Mouse (Mus musculus) inflammation-experienced regulatory T-cells, adult 16 weeks (primary cell): ENCODE data around the gene Ccdc71. TPM values are rescaled to one million over a fixed set of nuclear protein-coding genes. Genes with fewer than 3 reads are reported as not detected.

Experiments
- polyA plus RNA-seq: library from polyadenylated mRNA; unstranded; fragments of 100-300 nt; shearing (Covaris generic); gene quantifications from one replicate; pipeline ENCODE4 v1.2.1, GENCODE M21; 2017

Gene Ccdc71
- polyA plus RNA-seq: 56.3 TPM

GRCm38 (mm10) chr9:108460319-108461178, at the start of gene Ccdc71:
TSS of gene Ccdc71 (plus strand) at chr9:108460527.

GRCm38 (mm10) chr9:108428384-108428783, 31.9 kb upstream of the Ccdc71 start, which contains the start of gene Ccdc36:
TSS of gene Ccdc36 (minus strand) at chr9:108428484.

GRCm38 (mm10) chr9:108436182-108436581, 24.1 kb upstream of the Ccdc71 start, which contains the start of gene BC048562:
TSS of gene BC048562 (plus strand) at chr9:108436482.

GRCm38 (mm10) chr9:108461181-108461631, 879 bp downstream of the Ccdc71 start, which contains the start of gene Klhdc8b:
TSS of gene Klhdc8b (minus strand) at chr9:108461581.

GRCm38 (mm10) chr9:108479721-108480351, 19.5 kb downstream of the Ccdc71 start, which contains the start of gene Lamb2:
TSS of gene Lamb2 (plus strand) at chr9:108479736.

GRCm38 (mm10) chr9:108490559-108491285, 30.4 kb downstream of the Ccdc71 start, which contains the start of gene Usp19:
TSS of gene Usp19 (plus strand) at chr9:108490602.

GRCm38 (mm10) chr9:108507619-108508434, 47.5 kb downstream of the Ccdc71 start, which contains the start of gene Qars:
TSS of gene Qars (plus strand) at chr9:108507706.

Other genes starting within 250 kb of the Ccdc71 start
- 9.2 TPM for gene Dag1, start 196.6 kb upstream of the Ccdc71 start, polyA plus RNA-seq
- gene Nicn1, start 170.1 kb upstream of the Ccdc71 start, polyA plus RNA-seq: 3.9 TPM
- 0.63 TPM for gene Amt, start 163.7 kb upstream of the Ccdc71 start, polyA plus RNA-seq
- 397 TPM for gene Rhoa, start 154.4 kb upstream of the Ccdc71 start, polyA plus RNA-seq
- gene Tcta, start 154.4 kb upstream of the Ccdc71 start, polyA plus RNA-seq: 18.0 TPM
- gene Gpx1, start 121.6 kb upstream of the Ccdc71 start, polyA plus RNA-seq: 707 TPM
- gene Usp4, start 112.7 kb upstream of the Ccdc71 start, polyA plus RNA-seq: 171 TPM
- 2.0 TPM for gene 1700102P08Rik, start 67.7 kb upstream of the Ccdc71 start, polyA plus RNA-seq
- gene Ccdc36, start 32.0 kb upstream of the Ccdc71 start, polyA plus RNA-seq: not detected
- gene BC048562, start 24.0 kb upstream of the Ccdc71 start, polyA plus RNA-seq: not detected
- 5.8 TPM for gene Klhdc8b, start 1.1 kb downstream of the Ccdc71 start, polyA plus RNA-seq
- 0.44 TPM for gene Lamb2, start 19.2 kb downstream of the Ccdc71 start, polyA plus RNA-seq
- 185 TPM for gene Usp19, start 30.1 kb downstream of the Ccdc71 start, polyA plus RNA-seq
- gene Qars, start 47.2 kb downstream of the Ccdc71 start, polyA plus RNA-seq: 106 TPM
- gene Qrich1, start 56.3 kb downstream of the Ccdc71 start, polyA plus RNA-seq: 160 TPM
- 107 TPM for gene Impdh2, start 99.8 kb downstream of the Ccdc71 start, polyA plus RNA-seq
- gene Ndufaf3, start 106.9 kb downstream of the Ccdc71 start, polyA plus RNA-seq: 73.7 TPM
- gene Dalrd3, start 109.4 kb downstream of the Ccdc71 start, polyA plus RNA-seq: 150 TPM
- 105 TPM for gene Wdr6, start 118.2 kb downstream of the Ccdc71 start, polyA plus RNA-seq
- 21.6 TPM for gene P4htm, start 137.1 kb downstream of the Ccdc71 start, polyA plus RNA-seq
- gene Arih2, start 188.9 kb downstream of the Ccdc71 start, polyA plus RNA-seq: 96.5 TPM
- gene Slc25a20, start 201.6 kb downstream of the Ccdc71 start, polyA plus RNA-seq: 55.1 TPM
- gene Prkar2a, start 228.8 kb downstream of the Ccdc71 start, polyA plus RNA-seq: 3.0 TPM